Mouse (Mus musculus): Measurements from ENCODE around the gene Gfm1.

- TF ChIP-seq CTCF (IDR thresholded peaks at IDR 0.05; ENCODE audit: control insufficient read depth, insufficient read depth, insufficient read length), result no peak
- TF ChIP-seq CEBPB (IDR thresholded peaks at IDR 0.05; ENCODE audit: low read depth), result no peak
Measured at GRCm38 (mm10) chr3:67463450-67464372, 33.8 kb downstream of the Gfm1 start, which contains the start of gene Lxn.

Measured in C2C12 (cell line).